Mouse (Mus musculus) MN1 (cell line): Measurements from ENCODE around the gene Rap1gap2.
"Not testable (repeated sequence)": the region's sequence is repeated elsewhere in the genome, so short reads cannot be mapped to it uniquely, and the experiment has no call there.

Source experiments
- DNase-seq: peaks from one replicate; pipeline ENCODE4 v3.0.0-alpha.2; 2016; ENCODE audit warnings: low spot score

Gene Rap1gap2

DNA sequence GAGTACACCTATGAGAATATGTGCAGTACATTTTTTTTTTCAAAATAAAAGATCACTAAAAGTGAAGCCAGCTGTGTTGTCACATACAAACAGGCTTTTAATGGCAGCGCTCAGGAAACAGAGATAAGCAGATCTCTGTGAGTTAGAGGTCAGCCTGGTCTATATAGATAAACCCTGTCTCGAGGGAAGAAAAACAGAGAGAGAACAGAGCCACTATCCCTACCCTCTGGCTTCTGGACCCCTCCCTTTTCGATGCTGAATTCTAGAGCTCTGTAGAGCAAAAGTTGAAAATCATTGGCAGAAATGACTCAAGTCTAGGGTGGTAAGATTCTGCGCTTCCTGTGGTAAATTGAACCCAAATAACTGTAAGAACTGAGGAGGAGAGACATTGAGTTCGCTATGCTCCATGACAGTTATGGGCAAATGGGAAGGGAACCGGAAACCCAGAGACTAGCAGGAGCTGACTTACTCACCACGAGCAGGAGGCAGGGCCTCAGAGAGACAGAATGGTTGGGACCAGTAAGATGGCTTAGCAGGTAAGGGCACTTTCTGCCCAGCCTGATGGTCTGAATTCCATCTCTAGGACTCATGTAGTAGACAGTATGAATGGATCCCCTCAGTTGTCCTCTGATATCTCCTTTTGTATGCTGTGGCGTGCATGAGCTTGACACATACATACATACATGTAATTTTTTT lies 11.4 kb upstream of the Rap1gap2 start:
- DNase-seq: no peak

DNA sequence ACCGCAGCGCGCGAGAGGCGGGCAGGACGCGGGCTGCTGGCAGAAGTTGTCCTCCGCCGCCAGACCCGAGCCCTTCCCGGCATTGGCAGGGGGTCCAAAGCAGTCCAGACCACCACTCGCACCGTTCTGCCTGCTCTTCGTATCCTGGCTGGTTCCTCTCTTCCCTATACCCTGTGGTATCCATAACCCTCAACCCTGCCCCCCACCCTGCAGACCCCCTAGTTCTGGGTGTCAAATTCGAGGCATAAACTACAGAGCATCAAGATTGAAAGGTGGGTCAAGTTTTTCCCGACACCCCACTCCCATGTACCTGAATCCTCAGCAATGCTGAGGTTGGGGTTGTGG lies 9.2 kb upstream of the Rap1gap2 start:
- no peak for DNase-seq

DNA sequence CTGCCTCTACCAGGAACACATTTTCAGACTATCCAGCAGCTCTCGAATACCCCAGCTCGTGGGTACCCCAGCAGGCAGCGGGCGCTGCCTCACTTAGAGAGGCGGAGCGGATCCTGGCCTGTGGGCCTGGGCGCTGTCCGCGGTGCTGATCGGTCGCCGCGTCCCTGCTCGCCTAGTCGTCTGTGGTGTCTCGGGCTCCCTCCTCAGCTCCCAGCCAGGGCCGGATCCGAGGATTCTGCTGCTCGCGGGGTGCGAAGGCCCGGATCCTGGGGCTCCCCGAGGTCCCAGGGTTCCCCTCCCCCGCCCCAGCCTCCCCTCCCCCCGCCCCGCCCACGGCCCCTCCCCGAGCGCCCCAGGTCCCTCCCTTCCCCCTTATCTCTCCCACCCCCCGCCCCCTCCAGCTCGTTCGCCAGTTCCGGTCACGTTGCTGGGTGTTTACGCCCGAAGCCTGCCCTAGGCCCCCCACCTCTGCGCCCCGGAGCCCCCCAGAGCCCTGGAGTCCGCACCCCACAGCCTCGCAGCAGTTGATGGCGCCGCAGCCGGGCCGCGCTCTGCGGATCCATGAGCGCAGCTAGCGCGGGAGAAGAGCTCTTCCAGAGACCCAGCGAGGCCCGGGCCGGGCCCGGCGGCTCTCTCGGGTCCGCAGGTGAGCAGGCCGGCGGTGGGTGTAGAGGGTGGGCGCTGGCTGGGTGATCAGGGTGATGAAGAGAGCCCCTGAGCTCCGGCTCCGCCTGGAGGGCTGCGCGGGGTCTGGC lies 8.7 kb upstream of the Rap1gap2 start, which contains the start of gene Ccdc92b:
Ccdc92b (plus strand) TSS at position 405 of the 755 bp plus-strand sequence.
- peak; percentile 65 for DNase-seq

DNA sequence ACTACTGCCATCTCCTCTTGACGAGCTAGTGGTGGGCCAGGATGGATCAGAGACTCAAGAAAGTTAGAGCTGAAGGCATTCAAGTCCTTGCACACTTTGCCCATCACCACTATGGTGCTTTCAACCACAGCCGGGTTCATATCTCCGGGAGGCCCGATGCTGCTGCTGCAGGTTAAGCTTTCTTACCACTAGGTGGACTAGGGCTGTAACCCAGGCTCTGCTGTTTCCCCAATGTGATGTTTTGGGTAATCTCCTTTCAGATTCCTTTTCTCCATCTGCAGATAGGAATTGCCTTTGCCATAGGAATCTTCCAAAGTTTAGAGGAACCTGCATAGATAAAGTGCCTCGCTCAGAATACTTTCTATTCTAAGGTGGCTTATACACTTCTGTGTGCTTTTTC lies 4.9 kb upstream of the Rap1gap2 start:
- DNase-seq: no peak

DNA sequence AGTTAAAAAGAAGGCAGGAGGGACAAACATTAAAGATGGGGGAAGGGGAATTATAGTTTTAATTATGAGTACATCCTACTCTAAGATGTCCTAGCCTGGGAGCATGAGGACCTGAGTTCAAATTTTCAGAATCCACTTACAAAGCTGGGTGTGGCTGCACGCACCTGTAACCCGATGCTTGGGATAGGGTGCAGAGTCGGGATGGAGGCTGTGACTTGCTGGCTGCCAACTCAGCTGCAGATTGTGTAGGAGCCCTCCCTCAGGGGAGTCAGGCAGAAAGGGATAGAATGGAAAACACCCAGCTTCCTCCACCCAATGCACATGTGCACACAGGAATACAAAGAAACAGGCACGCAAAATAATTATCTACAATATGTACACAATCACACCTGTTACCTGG lies 2.7 kb upstream of the Rap1gap2 start:
- no peak for DNase-seq

DNA sequence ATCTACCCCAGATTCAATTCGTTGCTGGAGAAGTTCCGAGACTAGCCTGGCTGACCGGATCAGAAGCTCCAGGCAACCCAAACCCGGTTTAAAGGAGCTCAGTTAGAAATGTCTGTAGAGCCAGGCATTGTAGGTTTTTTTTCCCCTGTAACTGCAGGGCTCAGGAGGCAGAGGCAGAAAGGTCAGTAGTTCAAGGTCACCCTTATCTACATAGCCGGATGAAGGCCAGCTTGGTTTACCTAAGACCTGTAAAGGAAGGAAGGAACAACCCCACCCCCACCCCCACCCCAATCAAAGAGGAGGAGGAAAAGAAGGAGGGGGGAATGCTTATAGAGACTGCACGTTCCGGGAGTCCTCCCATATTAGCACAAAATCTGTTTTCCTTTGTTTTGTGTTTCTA lies 722 bp upstream of the Rap1gap2 start:
- no peak for DNase-seq

DNA sequence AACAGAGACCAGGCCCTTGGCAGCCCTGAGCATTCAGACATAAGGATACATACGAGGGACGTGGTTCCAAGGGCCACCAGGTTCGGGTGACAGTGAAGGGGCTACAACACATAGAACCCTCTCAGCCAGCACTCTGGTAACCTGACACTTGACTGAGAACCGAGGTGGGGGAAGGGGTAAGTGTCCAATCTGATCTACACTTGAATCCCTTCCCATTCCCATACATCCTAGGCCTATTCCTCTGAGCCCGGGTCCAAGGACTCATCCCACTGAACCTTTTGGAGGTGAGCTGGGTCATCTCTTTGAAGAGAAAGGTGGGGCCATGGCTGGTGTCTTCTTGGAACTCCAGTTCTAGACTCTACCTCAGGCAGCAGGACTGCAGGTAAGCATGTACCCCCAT lies 647 bp downstream of the Rap1gap2 start:
- no peak for DNase-seq

DNA sequence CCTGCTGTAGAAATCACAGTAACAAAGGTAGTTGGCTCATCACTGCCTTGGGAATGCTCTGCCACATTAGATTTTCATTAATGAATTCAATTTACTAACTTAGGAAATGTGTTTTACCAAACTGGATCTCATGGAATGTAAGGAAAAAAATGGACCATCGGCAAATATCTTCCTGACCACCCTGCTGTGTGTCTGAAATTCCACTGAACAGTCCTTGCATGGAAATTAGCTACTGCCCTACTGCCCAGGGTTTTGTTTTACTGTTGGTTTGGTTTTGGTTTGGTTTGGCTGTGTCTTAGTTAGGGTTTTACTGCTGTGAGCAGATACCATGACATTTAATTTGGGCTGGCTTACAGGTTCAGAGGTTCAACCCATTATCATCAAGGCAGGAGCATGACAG lies 8.4 kb downstream of the Rap1gap2 start:
- no peak for DNase-seq

DNA sequence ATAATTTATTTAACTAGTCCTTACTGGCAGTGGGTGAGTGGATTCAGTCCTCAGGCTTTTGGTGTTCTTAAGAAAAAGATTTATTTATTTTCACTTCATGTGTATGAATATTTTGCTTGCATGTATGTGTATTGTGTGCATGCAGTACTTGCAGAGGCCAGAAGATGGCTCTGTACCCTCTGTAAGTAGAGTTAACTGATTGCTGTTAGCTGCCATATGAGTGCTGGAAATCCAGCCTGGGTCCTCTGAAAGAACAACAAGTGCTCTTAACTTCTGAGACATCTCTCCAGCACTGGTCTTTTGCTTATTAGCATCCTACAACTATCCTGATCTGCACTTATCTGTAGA lies 12.8 kb downstream of the Rap1gap2 start:
- no peak for DNase-seq

DNA sequence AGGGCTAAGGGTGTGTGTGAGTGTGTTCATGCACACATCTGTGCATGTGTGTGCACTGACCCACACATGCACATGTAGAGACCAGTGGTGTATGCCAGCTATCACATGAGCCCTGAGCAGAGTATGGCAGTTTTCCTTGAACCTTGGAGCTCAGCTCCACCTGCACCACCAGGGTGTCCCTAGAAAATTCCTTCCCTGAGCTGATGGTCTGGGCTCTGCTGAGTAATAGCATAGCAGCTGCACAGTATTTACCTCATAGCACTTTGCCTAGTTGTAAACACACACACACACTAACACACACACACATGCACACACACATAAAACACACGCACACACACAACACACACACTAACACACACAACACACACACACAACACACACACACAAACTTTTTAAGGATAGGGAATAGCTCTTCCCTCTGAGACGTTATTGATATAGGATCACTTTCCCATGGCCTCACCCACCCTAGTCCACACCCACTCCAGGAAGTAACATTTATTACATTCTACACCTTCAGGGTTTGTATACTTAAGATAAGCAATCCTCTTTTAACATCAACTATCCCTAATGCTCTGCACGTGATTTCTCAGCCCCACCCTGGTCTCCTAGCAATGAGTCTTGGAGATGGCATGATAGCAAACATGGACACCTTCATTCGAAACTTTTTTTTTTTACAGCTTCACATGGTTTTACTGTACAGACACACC lies 13.3 kb downstream of the Rap1gap2 start:
- DNase-seq: no peak

DNA sequence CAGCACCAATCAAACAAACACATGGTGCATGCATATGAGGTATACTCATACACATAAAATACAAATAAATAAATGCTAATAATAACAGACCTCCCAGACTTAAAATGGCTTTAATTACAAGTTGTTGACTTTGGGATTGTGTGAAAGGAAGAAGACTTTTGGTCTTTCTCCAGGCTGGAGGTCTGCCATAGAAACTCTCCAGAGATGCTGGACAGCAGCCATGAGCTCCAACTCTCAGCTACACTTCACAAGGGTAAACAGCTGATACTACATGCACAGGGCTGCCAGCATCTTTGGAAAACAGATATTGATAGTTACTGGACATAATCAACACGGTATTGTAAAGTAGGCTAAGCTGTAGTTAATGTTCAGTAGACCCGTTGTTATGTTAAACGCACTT lies 18.5 kb downstream of the Rap1gap2 start:
- DNase-seq: no peak

DNA sequence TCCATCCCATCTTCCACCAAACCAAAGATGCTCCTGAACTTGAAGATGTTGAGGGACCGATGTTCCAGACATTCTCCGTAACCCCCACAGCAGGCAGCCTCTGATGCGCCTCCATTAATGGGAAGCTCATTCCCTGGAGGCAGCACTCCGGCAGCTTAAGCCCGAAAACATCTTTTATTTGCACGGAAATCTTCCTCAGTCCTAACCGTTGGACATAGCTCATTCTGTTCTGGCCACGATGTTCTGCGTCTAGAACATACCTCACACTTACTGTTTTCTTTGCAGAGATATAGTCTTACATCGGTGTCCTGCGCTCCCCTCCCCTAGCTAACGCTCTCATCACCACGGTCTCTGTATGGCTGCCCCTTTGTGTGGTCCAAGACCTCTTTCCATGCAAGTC lies 20.0 kb downstream of the Rap1gap2 start:
- DNase-seq: no peak

DNA sequence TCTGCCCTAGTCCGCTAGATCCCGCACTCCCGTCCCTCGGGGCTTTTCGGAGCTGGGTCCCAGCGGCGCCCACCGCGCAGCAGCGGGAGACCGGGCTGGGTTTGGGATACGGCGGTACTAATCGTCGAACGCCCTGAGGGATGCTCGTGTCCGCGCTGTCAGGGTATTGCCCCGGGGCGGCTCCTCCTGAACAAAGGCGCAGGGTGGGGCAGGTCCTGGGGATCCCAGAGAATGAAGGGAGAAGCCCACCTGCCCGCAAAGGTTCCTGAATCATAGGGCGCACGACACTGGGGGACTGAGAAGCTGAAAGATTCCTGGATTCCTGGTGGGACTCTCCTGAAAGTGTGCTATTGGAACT lies 20.5 kb downstream of the Rap1gap2 start:
- DNase-seq: no peak

DNA sequence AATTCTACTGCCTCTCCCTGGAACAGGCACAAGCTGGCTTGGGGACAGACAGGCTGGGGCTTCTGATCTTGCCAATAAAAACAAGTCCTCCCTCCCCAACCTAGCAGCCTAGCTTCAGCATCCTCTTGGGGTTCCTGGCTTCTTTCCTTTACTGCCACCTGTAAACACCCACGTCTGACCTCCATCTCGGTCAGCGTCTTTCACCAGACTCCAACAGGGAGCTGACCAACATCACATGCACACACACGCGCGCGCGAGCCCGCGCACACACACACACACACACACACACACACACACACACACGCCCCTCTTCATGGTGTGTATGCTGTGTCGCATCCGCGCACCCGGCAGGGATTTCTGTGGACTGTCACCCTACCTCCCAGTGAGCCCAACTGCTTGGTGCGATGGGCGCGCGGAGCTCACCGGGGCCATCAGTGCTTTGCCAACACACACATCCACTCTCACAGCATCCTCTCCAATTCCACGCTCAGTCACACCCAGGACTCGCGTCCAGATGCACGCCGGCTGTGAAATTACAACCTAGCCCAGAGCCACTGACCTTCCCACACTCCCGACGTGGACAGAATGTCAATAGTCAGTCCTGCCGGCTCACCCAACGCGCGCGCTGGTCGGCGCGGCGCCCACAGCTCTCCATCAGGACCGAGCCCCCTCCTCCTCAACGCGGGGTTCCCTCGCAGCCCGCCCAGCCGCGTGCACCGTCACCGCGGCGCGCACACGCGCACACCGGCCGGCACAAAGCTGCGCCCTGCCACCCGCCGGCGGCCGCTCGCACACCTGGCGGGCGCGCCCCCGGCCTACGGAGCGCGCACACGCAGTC lies 21.1 kb downstream of the Rap1gap2 start:
- DNase-seq: no peak

DNA sequence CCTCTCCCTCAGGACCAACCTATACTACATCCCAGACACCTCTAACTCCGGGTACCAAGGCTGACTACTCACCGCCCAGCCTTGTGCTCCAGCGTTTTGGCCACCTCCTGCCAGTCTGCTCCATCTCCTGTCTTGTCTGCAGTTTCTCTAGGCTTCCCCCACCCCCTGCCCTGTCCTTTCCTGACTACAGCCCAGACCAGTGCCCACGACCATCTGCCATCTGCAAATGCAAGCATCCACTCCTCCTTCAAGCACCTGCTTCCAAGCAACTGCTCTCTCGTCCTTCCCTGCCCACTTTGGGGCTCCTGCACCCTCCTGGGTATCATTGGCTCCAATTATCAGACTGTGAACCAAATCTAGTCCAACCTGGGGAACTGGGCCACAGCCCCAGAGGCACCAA lies 24.3 kb downstream of the Rap1gap2 start:
- DNase-seq: no peak

DNA sequence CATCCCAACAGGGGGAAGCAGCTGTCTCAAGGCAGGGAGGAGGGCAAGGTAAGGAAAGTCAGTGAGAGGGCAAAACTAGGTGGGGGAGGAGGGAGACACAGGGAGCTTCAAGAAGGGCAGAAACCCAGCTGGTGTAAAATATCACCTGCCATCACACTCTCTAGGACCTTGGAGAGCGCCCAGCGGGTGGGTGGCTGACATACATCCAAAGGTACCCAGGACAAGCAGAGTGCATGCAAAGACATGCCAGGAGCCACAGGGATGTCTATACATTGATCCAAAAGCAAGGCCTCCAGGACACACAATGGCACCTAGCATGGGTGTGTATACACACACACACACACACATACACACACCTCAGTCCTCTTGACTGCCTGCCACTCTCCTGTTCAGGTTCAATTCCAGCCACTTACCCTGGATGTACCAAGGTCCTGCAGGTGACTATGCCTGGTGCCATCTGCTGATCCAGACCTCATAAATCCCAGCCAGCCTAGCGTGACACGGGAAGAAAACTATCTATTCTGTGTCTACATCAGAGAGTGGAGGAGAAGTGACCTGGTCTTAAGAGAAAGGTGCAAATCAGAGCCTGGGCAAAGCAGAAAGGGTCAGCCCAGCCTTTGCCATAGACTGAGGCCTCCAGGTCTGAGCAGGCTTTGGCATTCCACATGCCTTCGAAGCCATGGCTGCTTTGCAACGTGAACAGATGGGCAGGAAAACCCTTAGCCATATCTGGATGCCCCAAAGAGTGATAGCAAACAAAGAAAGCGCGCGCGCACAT lies 25.6 kb downstream of the Rap1gap2 start:
- DNase-seq: no peak

DNA sequence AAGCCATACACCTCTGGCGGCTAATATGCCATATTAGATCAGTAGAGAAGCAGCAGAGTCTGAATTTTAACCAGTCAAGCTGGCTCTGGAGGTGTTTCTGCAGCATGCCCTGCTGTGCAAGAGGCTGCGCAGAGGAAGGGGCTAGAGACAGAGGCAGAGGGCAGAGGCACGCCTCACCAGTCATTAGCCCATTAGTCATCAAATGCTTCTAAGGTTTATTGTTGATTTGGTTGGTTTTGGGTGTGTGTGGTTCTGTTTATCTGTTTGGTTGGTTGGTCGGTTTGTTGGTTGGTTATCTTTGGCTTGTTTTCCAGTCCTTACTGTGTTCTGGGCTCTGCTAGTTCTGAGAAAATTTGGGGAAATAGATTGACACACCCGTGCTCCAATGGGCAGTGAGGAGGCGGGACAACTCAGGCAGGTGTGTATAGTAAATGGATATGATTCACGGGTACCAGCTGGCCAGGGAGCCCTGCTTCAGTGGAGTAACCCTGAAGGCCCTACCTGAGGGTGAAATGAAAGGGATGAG lies 26.8 kb downstream of the Rap1gap2 start:
- DNase-seq: no peak

DNA sequence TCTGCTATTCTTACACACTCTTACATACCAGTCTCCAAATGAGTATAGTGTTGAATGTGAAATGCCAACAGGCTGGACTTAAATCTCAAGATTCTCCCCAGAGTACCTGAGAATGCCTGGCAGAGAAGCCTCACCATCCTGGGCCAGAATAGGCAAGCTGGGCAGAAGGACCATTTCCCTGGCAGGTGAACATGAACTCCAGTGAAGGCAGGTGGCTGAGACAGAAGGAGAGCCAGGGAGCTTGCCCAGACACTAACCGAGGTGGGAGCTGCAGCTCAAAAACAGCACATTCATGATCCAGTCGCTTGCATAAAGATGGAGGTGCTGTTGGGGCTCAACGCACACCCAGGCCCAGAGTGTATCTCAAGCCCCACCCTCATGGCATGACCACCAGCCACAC lies 28.3 kb downstream of the Rap1gap2 start:
- DNase-seq: no peak

DNA sequence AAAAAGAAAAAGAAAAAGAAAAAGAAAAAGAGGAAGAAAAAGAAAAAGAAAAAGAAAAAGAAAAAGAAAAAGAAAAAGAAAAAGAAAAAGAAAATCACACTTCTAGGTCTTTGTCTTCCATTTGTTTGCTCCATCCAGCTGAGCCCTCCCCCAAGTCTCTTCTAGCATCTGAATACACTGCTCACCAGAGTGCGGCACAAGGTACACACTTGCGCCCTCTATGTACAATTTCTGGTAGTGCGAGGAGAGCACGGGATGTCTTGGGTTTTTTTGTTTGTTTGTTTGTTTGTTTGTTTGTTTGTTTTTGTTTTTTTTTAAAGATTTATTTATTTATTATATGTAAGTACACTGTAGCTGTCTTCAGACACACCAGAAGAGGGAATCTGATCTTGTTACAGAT lies 29.4 kb downstream of the Rap1gap2 start:
- DNase-seq: not testable (repeated sequence)

DNA sequence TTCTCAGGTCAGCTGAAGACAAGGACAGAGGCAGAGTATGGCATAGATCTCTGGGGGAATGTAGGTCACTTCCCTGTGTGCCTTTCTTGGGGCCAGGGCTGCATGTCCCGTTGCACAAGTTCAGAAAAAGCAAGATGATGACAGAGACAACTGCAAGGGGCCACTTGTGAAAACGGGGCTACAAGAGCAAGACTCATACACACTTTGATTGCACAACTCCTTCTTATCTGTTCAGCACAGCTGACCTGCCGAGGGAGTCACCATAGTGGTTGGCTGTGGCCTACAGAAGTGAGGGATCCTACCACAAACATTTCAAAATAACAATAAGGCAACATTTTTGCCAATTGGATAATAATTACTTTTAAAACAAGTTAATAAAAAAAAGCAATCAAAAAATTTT lies 33.6 kb downstream of the Rap1gap2 start:
- DNase-seq: no peak

DNA sequence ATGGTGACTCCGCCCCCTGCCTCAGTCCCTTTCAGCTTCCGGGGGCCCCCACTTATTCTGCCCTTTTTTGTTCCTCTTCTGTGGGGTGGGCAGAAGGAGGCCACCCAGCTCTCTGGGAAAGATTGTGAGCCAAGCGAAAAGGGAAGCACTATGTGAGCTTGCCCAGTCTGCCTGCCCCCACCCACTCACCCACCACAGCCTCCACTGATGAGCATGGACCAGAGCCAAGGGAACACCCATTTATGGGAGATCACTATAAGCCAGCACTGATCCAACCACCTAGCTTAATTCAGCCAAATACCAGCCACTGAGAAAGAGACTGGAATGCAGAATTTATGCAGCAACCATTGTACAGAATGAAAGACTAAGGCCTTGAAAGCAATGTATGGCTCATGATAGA lies 34.8 kb downstream of the Rap1gap2 start:
- no peak for DNase-seq
